Mouse (Mus musculus) lung, postnatal 0 days (tissue): Measurements from ENCODE around the gene Lrrc74b.

Source experiments
- CTCF ChIP-seq: IDR thresholded peaks from 2 replicates; pipeline ENCODE4 v1.5.1; 2016; ENCODE audit warnings: antibody characterized with exemption, mild to moderate bottlenecking
- EP300 ChIP-seq: IDR thresholded peaks from 2 replicates; pipeline ENCODE4 v1.6.1; 2016; ENCODE audit warnings: antibody characterized with exemption, mild to moderate bottlenecking, control low read depth

GRCm38 (mm10) chr16:17510143-17510542 is 50.9 kb downstream of the Lrrc74b start:
- no peak for TF ChIP-seq CTCF
- no peak for TF ChIP-seq EP300
